Mouse (Mus musculus): ENCODE results near the gene Chpf.

The Chpf gene

DNA sequence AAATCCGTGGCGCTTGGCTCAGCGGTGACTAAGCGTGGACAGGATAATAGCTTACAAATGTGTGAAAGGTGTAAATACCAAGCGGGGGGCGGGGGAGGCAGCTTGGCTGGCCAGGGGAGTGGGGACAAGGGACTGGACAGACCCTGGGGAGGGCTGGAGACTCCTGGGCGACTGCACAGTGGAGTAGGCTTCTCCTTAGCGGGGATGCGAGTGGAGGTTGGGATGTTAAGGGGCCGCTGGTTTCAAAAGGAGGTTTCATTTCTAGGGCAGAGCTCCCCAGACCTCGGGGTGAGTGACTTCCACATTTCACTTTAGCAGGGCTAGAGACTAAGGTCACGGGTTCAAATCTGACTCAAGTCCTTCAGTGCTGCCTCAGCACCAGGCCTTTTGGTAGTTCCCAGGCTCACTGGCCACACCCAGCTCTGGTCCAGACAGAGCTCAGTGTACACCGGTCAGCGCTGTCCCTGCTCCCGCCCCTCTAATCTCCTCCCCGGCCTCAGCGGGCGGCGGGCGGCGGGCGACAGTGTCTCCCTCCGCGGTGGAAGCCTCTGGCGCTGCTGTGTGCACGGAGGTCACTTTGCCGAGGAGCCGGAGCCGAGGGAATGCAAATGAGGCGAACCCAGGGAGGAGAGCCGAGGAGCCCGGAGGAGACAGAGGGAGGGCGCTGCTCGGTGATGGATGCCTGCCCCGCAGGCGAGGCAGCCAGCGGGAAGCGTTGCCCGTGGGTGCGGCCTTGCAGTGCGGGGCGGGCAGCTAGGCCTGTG, 20.9 kb downstream of the Chpf start:
- DNase-seq: no peak

DNA sequence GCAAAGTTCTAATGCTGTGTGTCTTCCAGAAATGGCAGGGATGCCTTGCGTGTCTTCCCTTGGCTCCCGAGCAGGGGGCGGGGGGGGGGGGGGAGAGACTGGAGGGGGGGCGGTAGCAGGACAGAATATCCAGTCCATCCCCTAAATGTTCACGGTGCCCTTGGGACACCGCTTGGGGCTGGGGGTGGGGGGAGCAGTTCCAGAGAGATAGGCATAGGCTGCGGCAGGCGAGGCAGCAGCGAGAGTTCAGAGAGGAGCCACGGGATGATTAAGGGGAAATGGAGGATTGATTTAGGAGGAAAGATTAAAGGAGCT, 21.4 kb downstream of the Chpf start:
- DNase-seq: no peak

DNA sequence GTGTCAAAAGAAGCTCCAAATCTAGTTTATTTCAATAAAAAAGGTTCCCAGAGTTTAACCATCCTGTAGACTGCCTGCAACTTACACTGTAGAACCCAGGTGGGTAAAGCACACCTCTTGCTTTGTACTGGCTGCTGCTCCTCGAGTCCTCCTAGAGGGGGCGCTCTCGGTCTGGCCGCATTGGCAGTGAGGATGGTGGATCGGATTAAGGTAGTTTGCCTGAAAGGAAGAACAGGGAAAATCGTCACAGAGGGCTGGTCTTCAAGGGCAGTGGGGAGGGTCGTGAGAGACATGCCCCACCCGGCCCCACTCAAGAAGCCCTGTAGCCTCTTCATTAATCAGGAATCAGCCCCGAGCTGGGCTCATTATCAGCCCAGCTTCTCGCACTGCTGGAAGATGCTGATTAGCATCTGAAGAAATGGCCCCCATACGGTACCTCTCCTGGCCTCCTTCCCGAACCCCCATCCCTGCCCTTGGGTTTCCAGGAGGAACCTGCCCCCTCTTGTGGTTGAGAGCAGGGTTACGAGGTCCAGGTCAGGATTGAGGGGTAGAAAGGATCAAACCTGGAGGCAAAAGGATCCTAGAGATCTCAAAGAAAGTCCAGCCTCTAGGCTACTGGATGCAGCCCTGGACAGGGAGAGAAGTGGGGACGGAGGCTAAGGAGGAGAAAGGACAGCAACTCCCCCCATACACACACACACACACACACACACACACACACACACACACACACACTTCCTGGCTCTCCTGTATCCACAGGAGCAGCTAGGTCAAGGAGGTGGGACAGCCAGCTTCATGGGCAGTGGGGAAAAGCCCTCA, 22.2 kb downstream of the Chpf start:
- DNase-seq: no peak

DNA sequence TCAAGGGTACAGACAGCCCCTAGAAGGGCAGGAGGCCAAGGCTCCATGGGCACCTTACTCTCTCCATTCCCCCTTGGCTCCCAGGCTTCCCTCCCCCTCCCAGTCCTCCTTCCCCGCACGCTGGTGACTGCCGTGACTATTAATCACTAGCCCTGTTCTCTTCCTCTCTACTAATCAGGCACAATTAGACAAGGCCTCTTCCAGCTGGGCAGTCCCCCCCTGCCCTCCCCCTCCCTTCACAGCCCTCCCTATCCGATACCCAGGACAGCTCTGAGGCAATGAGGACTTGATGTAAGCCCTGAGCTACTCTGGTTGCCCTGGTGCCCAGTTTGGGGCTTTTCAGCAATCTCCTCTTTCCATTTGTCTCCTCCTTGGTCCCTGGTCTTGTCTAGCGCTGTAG, 23.2 kb downstream of the Chpf start:
- DNase-seq: no peak

DNA sequence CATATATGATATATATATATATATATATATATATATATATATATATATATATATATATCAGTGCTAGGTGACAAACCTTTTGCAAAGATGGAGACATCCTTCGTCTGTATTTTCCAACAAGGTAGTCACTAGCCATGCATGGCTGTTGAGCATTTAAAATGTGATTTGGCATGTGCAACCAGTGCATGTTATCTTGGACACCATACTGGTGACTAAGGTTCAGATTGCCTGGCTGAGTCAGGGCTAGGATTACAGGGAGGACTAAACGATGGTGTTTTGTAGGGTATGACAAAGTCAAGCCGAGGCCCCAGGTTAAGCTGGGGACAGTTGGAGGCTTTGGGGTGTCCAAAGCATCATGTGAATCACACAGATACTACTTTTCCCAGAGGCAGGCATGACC, 23.7 kb downstream of the Chpf start:
- no peak for DNase-seq

DNA sequence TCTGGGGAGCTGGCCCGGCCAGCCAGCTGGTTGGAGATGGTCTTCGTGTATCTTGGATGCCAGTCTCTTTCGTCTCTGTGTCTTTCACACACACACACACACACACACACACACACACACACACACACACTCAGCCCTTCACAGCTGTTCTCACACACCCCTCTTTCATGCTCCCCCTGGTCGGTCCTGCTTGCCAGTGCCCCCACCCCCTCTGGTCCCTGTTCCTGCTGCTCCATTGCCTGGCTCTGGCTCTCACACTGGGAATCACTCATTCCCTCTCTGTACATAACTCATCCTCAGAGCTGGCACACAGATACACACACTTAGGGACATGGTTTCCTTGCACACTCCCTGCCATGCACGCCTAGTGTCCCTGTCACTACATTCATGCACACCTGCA, 27.2 kb downstream of the Chpf start:
- DNase-seq: no peak

DNA sequence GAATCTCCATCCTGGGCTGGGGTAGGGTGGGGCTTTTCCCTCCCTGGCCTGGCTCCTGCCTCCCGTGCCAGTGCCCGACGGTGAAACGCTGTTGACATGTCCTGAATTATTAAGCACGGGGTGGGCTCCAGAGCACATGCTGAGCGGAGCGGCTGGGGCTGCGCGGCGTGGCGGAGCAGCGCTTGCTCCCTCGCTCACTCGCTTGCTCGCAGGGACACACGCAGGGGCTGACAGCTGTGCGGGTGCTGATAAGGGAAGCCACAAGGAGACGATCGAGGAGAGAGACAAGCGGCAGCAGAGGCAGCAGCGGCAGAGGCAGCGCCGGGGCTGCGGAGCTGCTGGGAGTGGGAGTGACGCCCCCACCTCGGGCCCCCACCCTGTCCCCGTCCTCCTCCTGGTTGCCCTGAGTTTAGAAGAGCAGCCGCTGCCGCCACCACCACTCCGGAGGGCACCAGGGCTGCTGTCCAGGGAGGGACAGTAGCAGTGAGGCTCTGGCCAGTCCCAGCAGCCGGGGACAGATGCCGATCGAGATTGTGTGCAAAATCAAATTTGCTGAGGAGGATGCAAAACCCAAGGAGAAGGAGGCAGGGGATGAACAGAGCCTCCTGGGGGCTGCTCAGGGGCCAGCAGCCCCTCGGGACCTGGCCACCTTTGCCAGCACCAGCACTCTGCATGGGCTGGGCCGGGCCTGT, 28.6 kb downstream of the Chpf start, which contains the start of gene Asic4:
TSS of gene Asic4 (plus strand) at position 123 of the 692 bp plus-strand sequence.
- no peak for DNase-seq

DNA sequence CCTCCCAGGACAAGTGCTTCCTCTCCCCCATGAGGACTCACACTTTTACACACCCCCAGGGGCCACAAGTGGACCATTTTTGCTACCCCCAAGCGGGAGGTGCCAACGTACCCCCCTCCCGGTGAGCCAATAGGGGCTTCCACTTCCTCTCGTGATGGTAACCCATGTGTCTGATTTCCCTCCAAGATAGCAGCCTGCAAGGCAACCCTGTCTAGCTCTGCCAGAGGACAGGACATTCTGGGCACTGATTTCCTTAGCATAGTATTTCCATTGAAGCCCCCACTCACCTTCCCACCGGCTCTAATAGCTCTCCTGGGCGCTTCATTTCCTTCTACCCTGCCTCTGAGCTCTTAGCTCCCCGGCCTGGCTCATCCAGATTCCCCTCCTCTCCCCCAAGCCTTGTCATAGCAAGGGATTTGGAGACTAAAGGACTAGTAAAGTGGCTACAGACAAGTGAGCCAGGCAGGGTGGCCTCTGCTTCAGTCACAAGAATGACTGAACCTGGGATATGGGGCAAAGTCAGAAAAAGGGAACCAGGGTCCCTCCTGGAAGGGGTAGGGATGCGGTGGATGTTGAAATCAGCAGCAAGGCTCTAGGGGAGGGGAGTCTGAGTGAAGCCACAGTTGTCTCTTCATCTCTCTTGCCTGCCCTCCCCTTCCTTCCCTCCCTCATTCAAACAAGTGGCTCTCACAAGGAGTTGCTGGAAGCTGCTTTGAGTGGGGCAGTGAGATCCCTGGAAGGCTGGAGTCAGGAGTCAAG, 29.6 kb downstream of the Chpf start:
- DNase-seq: no peak

DNA sequence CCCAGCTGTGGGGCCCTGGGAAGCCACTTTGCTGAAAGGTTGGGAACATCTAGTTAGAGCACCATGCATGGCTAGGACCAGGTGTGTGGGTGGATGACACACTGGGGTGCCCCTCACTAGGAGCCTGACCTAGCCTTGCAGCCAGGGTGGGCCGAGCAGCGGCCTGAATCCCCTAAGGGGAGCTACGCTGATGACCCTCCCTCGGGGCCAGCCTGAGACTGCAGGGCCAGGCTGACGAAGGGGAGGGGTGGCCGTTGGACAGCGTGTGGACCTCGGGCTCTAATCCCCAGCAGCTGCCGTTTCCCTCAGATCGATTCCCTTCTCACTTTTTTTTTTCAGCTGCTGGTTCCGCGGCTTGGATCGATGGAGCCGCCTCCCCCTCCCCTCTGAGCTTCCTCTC, 30.2 kb downstream of the Chpf start:
- DNase-seq: no peak

DNA sequence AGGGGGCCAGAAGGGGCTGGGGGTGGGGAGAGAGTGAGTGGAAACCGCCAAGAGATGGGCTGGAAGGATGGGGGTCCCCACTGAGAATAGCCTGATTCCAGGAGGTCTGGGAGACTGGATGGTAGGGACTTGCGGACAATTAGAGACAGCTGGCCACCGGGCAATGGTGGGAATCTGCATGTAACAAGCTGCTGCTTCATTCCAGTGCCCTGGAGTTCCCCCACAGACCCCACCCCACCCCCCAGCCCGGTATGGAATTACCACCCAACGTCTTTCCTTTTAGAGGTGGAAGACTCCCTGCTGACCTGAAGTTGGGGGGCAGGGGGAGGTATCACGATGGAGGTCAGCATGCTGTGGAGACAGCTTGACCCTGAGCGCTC, 31.1 kb downstream of the Chpf start:
- no peak for DNase-seq

DNA sequence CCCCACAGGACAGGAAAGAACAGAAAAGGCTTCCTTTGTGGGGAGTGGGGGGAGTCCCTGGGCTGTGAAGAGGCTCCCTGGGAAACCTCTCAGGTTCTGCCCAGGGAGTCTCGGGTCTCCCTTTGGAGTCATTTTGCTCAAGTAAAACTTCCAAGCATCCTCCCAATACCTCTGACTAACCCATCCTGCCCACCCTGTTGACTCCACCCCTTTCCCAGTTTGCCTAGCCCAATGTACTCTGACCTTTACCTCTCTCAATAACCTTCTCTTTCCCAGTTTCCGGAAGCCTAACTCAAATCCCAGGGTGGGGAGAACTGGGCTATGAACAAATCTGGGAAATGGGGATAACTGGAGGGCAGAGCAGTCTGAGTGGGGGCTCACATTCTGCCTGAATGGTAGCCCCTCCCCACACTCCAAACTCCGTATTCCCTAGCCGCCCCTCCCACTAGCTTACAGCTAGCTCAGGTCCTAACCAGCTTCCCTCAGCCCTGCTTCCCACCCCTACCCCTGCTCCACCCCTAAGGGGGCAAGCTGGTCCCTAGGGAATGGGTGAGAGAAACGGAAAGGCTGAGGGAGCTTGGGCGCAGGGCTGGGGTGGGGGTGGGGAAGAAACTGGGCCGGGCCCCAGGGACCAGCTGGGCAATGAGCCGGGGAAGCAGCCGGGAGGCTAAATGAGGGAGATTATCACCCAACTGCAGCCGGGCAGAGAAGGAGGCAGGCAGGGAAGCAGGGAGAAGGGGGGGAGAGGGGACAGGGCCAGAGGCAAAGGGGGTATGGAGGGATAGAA, 31.6 kb downstream of the Chpf start:
- DNase-seq: no peak

DNA sequence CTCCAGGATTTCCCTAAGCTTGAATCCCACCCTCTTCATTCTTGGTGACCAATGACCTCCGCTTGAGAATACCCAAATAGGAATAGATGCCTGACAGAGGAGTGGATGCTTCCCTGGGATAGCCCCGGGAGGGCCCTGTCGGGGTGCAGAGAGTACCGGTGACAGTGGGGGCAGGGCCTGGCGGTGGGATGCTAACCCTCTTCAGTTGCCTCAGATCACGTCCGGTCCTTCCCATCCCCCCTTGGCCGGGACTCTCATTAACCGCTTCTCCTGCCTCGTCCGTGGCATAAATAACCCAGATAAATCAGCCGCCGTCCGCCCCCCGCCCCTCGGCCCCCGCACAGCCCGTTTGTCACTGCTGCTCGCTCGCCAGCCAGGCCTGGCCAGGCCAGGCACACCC, 32.5 kb downstream of the Chpf start:
- DNase-seq: no peak

DNA sequence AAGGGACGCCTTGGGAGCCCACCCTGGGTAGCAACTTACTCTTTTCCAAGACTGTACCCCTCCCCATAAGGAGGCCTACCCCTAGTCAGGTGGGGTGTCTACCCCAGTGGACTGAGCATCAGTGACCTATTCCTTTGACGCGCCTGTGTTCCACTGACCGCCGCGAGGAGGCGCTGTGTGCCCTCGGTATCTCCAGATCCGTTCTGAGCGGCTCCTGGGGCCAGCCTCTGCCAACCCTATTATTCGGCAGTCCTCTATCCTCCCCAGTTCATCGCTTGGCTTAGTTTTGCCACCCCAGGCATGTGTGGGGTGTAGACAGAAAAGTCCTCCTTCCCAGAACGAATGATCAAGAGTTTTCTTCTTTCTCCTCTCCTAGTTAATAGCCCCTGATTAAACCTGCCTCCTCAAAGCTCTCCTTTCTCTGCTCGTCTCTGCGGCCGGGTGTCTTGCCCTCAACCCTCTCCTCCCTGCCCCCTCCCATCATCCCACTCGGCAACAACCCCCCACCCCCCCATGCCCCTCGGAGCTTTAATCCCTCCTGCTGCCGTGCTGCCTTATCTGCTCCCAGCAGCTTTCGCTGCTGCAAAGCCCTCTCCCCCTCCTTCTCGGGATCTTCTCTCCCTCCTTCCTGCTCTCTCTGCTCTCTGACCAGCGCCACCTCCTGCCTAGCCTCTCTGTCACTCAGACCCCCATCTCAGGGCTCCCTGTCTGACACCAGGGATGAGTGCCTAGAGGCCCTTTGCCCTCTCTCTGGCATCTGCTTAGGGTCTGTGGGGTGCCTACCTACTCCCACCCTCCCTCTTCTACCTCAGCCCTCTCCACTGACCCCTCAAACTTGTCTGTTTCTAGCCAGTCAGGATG, 33.1 kb downstream of the Chpf start:
- DNase-seq: peak; percentile 79

DNA sequence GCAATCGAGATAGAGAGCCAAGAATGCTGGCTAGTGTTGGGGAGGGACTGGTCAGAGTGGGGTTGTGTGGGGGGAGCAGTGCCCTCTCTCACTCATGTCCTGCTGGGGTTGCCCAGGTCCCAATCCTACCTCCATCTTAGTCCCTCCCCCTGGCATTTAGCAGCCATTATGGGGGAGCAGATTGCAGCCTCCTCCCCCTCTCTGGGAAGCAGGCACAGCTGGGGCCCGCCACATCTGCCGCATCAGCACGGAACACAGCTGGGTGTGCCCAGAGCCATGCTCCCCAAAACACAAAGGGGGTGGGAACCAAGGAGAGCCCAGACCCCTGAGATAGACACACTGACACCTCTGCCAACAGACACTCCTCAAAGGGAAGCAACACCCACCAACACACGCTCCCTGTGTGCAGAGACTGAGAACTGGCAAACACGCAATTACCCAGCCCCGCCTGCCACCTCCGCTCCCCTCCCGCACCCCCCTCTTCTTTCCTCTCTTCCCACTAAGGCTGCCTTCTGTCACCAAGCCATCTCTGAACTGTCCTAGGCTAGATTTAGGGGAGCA, 33.9 kb downstream of the Chpf start:
- no peak for DNase-seq

DNA sequence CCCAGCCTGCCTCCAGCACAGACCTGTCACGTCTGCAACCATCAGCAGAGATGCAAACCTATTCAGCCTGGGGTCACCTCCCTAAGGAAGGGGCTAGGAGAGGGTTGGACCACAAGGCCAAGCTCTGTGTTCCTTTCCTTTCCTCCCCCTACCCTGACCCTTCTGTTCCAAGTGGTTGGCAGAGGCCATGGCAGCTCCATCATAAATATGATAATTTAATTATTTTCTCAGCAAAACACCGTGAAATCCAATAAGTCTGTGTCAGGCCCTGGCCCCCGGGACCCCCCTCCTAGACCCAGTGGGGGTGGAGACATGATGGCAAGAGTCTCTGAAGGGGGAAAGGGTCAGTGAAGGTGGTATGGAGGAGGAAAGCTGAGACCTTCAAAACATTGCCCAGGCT, 34.9 kb downstream of the Chpf start:
- no peak for DNase-seq

DNA sequence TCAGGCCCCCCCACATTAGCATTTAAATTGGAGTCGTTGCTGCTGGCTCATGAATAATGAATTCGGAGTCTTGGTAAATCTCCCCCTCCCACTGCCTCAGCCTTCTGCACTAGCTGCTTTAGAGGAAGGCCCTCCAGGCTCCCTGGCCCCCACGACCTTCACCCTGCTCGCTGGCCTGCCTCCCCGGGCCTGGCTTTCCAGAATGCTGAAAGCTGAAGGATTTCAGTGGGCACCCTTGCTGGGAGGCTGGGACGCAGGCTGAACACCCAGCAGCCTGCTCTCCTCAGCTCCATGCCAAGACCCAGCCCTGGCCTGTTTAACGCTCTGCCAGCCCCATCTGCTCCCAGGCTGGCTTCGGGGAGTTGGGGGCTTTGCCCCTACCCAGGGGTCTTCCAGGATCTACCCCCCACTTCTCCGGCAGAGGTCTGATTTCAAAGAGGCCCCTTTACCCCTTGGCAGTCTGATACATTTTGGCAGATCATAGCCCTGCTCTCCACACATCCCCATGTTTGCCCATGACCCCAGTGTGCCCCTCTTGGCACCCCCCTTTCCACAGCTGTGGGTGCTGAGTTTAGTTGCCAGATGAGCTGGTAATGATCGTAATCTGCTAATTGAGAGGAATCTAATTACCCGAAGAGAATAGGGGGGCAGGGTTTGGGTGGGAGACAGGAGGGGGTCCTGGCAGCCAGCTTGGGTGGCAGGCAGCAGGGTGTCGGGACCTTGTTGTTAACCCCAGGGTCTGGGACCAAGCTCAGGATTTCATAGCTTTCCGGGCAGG, 35.7 kb downstream of the Chpf start:
- DNase-seq: no peak

DNA sequence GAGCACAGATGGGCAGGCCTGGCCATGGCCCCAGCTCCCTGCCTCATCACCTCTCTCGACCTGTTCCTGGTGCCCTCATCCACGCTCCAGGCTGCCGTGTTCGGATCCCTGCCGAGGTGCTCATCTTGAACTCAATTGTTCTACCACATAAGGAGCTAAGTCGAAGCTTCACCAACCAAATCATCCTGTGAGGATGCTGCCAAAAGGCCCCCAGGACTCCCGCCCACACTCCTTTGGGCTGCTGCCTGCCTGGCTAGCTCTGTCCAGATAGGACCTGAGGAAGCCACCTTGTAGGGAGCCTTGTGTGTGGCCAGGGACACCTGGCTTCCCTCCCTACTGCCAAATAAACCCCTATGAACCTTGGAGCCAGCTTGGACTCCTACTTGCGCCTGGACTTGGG, 36.3 kb downstream of the Chpf start:
- no peak for DNase-seq

DNA sequence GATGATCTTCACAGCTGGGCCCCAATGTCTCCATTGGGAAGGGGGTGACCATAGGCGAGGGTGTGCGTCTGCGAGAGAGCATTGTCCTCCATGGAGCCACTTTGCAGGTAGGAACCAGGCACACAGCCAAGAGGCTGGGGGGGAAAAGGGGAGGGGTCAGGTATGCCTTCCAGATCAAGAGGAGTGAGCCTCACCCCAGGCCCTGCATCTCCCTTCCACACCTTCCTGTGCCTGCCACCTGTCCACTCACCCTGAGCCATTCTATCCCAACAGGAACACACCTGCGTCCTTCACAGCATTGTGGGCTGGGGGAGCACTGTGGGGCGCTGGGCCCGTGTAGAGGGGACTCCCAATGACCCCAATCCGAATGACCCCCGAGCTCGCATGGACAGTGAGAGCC, 36.9 kb downstream of the Chpf start:
- DNase-seq: no peak

DNA sequence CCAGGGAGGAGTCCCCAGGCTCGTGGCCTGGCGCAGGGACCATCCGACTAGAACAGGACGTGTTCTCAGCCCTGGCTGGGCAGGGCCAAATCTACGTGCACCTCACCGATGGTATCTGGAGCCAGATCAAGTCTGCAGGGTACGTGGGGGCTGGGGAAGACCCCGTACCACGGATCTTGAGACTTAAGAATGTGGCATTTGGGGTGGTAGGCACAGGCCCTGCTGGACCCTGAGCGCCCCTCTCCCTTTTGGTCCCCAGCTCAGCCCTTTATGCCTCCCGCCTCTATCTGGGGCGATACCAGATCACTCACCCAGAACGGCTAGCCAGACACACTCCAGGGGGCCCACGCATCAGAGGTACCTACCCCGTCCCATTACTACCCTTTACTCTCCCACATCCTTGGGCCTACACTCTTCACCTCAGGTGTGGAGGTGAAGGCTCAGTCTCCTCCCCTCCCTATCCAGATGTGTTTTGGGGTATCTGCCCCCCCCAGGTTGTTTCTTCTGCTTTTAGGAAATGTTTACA, 37.6 kb downstream of the Chpf start:
- no peak for DNase-seq

DNA sequence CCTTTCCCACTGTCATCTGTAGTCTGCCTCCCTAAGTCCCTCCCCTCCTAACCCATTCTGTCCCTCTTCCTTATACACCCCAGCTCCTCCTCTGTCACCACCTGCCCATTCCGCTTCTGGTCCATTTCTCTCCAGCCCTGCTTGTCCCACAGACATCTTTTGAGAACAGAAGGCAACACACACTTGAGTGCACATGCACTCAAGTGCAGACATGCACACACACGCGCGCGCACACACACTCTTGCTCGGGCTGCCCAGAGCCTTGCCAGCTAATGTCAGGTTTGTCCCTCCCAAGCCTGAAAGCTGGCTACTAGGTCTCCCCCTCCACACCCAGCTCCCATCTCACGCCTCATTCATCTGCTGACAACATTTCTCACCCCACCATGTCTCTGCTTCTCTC, 38.4 kb downstream of the Chpf start:
- DNase-seq: no peak

Data from right cerebral cortex, postnatal 14 days (tissue).